In genomic region chr4:104218765-104219164, GRCm38 (mm10) we compare ENCODE assay signal across 14 mouse cellular contexts.
DNase-seq lines count a peak whose midpoint lies in the region; ATAC-seq and TF ChIP-seq lines count a peak whose summit lies in the region.
"Had no signal": no experiment of that assay in that cellular context is flagged by ENCODE, and none has a peak within 500 bp of the region (broad histone marks: within the 10 kb centered on the region; RNA-seq: fewer than 3 reads in every experiment).

No protein-coding gene starts in this region.

- H3K4me3 ChIP-seq in forebrain, postnatal 0 days (ENCODE audit: low read depth, low read length): no peak overlapping the region
- H3K4me3 ChIP-seq in forebrain, embryonic 10.5 days: no peak overlapping the region
- no peak overlapping the region for H3K4me3 ChIP-seq in liver, embryonic 12.5 days
- H3K4me3 ChIP-seq: embryonic facial prominence, embryonic 13.5 days; heart, adult 2 months had no signal

- H3K27ac ChIP-seq in forebrain, postnatal 0 days (ENCODE audit: low read depth, low read length): no peak overlapping the region
- no peak overlapping the region for H3K27ac ChIP-seq in forebrain, embryonic 10.5 days
- no peak overlapping the region for H3K27ac ChIP-seq in liver, embryonic 12.5 days
- H3K27ac ChIP-seq: embryonic facial prominence, embryonic 13.5 days; heart, adult 2 months; liver, embryonic 14.5 days had no signal

- no peaks in the 10 kb centered on the region for H3K9me3 ChIP-seq in forebrain, postnatal 0 days (ENCODE audit: low read length)
- no peaks in the 10 kb centered on the region for H3K9me3 ChIP-seq in forebrain, embryonic 10.5 days
- no peaks in the 10 kb centered on the region for H3K9me3 ChIP-seq in liver, embryonic 12.5 days (replicated peaks)
- H3K9me3 ChIP-seq: embryonic facial prominence, embryonic 13.5 days had no signal

- H3K36me3 ChIP-seq in forebrain, postnatal 0 days (ENCODE audit: insufficient read depth): no peaks in the 10 kb centered on the region
- no peaks in the 10 kb centered on the region for H3K36me3 ChIP-seq in forebrain, embryonic 10.5 days (replicated peaks)
- H3K36me3 ChIP-seq in liver, embryonic 12.5 days: no peaks in the 10 kb centered on the region
- H3K36me3 ChIP-seq: embryonic facial prominence, embryonic 13.5 days had no signal

- no peak for TF ChIP-seq CTCF in forebrain, postnatal 0 days (IDR thresholded peaks at IDR 0.05; ENCODE audit: low read depth)

- 26% methylated on average over 6 of the region's 6 CpGs for WGBS in forebrain, postnatal 0 days
- WGBS in forebrain, embryonic 10.5 days: 76% methylated on average over 6 of the region's 6 CpGs
- WGBS in liver, embryonic 12.5 days (ENCODE audit: insufficient replicate concordance): 40% methylated on average over 6 of the region's 6 CpGs

- peak; percentile 71 for ATAC-seq in forebrain, postnatal 0 days
- ATAC-seq in liver, embryonic 12.5 days: no peak

- no peak overlapping the region for H3K9ac ChIP-seq in forebrain, postnatal 0 days
- H3K9ac ChIP-seq in liver, embryonic 12.5 days: no peak overlapping the region
- H3K9ac ChIP-seq: embryonic facial prominence, embryonic 13.5 days; liver, embryonic 14.5 days had no signal

- no peaks in the 10 kb centered on the region for H3K27me3 ChIP-seq in forebrain, postnatal 0 days (ENCODE audit: insufficient read depth, low read length)
- H3K27me3 ChIP-seq in forebrain, embryonic 10.5 days (ENCODE audit: poor library complexity, severe bottlenecking): peaks cover 9% of the 10 kb centered on the region
- H3K27me3 ChIP-seq in liver, embryonic 12.5 days (replicated peaks): no peaks in the 10 kb centered on the region
- H3K27me3 ChIP-seq: embryonic facial prominence, embryonic 13.5 days had no signal

- DNase-seq in forebrain, postnatal 0 days: peak; percentile 51
- DNase-seq in forebrain, embryonic 10.5 days (ENCODE audit: extremely low spot score, low spot score): no peak
- DNase-seq in liver: peak; percentile 12
- peak; percentile 34 for DNase-seq in fat pad, adult 2 months (ENCODE audit: extremely low read depth, low read depth, low spot score)
- DNase-seq in kidney, postnatal 36 days: peak; percentile 72 to 78
- no peak for DNase-seq in yolk sac, embryonic 10.5 days (ENCODE audit: low spot score)
- DNase-seq in thymus, postnatal 4 days: no peak
- DNase-seq: cerebellum, postnatal 36 days; heart, adult 2 months; right cerebral cortex, postnatal 4 days; thymus, postnatal 25 days had no signal

- no peak overlapping the region for H3K4me2 ChIP-seq in forebrain, postnatal 0 days (ENCODE audit: low read depth)
- H3K4me2 ChIP-seq in liver, embryonic 12.5 days: no peak overlapping the region
- H3K4me2 ChIP-seq: embryonic facial prominence, embryonic 13.5 days had no signal

- peaks cover 7% of the 10 kb centered on the region; the same call in 1 of the 2 replicates for H3K4me1 ChIP-seq in forebrain, postnatal 0 days (ENCODE audit: insufficient read depth)
- peaks cover 25% of the 10 kb centered on the region for H3K4me1 ChIP-seq in forebrain, embryonic 10.5 days
- H3K4me1 ChIP-seq in liver, embryonic 12.5 days: no peaks in the 10 kb centered on the region

Comparison
In these comparisons a context has a peak if more than half of its experiments do, and no peak if none do; other contexts are left out.
1. DNase-seq: peak in forebrain, postnatal 0 days (single experiment), liver (single experiment), fat pad, adult 2 months (single experiment) and kidney, postnatal 36 days (2 of 2); none in forebrain, embryonic 10.5 days (single experiment), yolk sac, embryonic 10.5 days (single experiment) and thymus, postnatal 4 days (single experiment).